Mouse (Mus musculus) cerebellum, adult 18-20 months (tissue): ENCODE data around the gene Dspp.

Experiments
- DNase-seq, 2 experiments: peaks; one replicate each; pipeline ENCODE4 v3.0.0; 2021

The Dspp gene

GRCm38 (mm10) chr5:104201153-104201950 is 30.8 kb downstream of the Dspp start:
- no peak for DNase-seq

GRCm38 (mm10) chr5:104202351-104202750 is 31.8 kb downstream of the Dspp start, which contains the start of gene Dmp1:
Gene Dmp1 (plus strand): TSS chr5:104202613.
- no peak for DNase-seq

GRCm38 (mm10) chr5:104212531-104212930 is 42.0 kb downstream of the Dspp start:
- no peak for DNase-seq

GRCm38 (mm10) chr5:104218926-104219325 is 48.4 kb downstream of the Dspp start:
- DNase-seq: no peak

GRCm38 (mm10) chr5:104224299-104224698 is 53.8 kb downstream of the Dspp start:
- no peak for DNase-seq

GRCm38 (mm10) chr5:104224750-104225149 is 54.2 kb downstream of the Dspp start:
- no peak for DNase-seq

GRCm38 (mm10) chr5:104228497-104228896 is 58.0 kb downstream of the Dspp start:
- no peak for DNase-seq
